Mouse (Mus musculus) bone marrow macrophage, adult 2 months (primary cell): ENCODE measurements at regions not wholly inside any gene's neighbourhood (a gene's known extent, or its start where the extent isn't known, plus 50 kb on each side); places are given as distances from the start of the nearest gene placed in this dataset.

Experiments used
- CTCF ChIP-seq: IDR thresholded peaks from 2 replicates; pipeline ENCODE4 v1.5.1; 2012; ENCODE audit warnings: low read depth, mild to moderate bottlenecking, low read length, moderate library complexity
- POLR2A ChIP-seq: IDR thresholded peaks from 2 replicates; pipeline ENCODE4 v1.6.1; 2012; ENCODE audit warnings: mild to moderate bottlenecking, low read depth, low read length, borderline replicate concordance

GRCm38 (mm10) chr13:37595196-37595595, 183.0 kb upstream of the Rreb1 start:
- no peak for TF ChIP-seq POLR2A
- no peak for TF ChIP-seq CTCF
